Mouse (Mus musculus) hindbrain, embryonic 13.5 days (tissue): ENCODE measurements around the gene Gm9887. TPM values are rescaled to one million over a fixed set of nuclear protein-coding genes. Genes with fewer than 3 reads are reported as not detected.

ENCODE experiments used
- ATAC-seq: fragments of 200-750 bp; cut with Nextera tagmentation; 2 replicates; pipeline ENCODE4 v1.8.0; 2017; ENCODE audit warnings: moderate TSS enrichment; ENCODE audit not compliant: low FRiP score
- H3K27ac ChIP-seq: fragments of 300-500 bp; sonication (generic); 2 replicates; pipeline ENCODE4 v1.5.1; 2015; ENCODE audit warnings: inconsistent platforms, mild to moderate bottlenecking, moderate library complexity
- H3K27me3 ChIP-seq: fragments of 300-500 bp; sonication (generic); 2 replicates; pipeline ENCODE4 v1.6.1; 2015; ENCODE audit warnings: mild to moderate bottlenecking, inconsistent platforms
- H3K36me3 ChIP-seq: fragments of 300-500 bp; sonication (generic); 2 replicates; pipeline ENCODE4 v1.6.1; 2015; ENCODE audit warnings: mild to moderate bottlenecking, inconsistent platforms
- H3K4me1 ChIP-seq: fragments of 300-500 bp; sonication (generic); replicated peaks from 2 replicates; pipeline ENCODE4 v1.6.1; 2015; ENCODE audit warnings: inconsistent platforms
- H3K4me2 ChIP-seq: fragments of 300-500 bp; sonication (generic); 2 replicates; pipeline ENCODE4 v1.6.1; 2015; ENCODE audit warnings: inconsistent platforms, mild to moderate bottlenecking, moderate library complexity
- H3K4me3 ChIP-seq: fragments of 300-500 bp; sonication (generic); 2 replicates; pipeline ENCODE4 v1.5.1; 2015; ENCODE audit warnings: mild to moderate bottlenecking, inconsistent platforms
- H3K9ac ChIP-seq: fragments of 300-500 bp; sonication (generic); 2 replicates; pipeline ENCODE4 v1.6.1; 2015; ENCODE audit warnings: mild to moderate bottlenecking, inconsistent platforms
- H3K9me3 ChIP-seq: fragments of 300-500 bp; sonication (generic); 2 replicates; pipeline ENCODE4 v1.6.1; 2016; ENCODE audit warnings: inconsistent platforms
- WGBS: fragments of 180-500 bp; shearing (Covaris S2); methylation state at CpG from one replicate; pipeline ENCODE4 v1.1.7; 2015; 5-methylcytosine and 5-hydroxymethylcytosine counted together
- microRNA-seq: library from miRNA; unstranded; fragments of <30 nt; microRNA quantifications from one replicate; pipeline ENCODE4, GENCODE M21; 2016
- polyA plus RNA-seq: library from polyadenylated mRNA; unstranded; fragments of >200 nt; fragmentation: Nextera tagmentation; extraction: Ambion mirVana; gene quantifications from 2 replicates; pipeline ENCODE4 v1.2.1, GENCODE M21; 2015

Gene Gm9887
- polyA plus RNA-seq, 1 experiment from 2014 or later: 0.81 TPM

- Histone ChIP-seq H3K9me3 (no peaks in the 10 kb centered on the region), H3K27ac (no peak overlapping the region), H3K4me1 (no peaks in the 10 kb centered on the region), H3K27me3 (no peaks in the 10 kb centered on the region), H3K36me3 (peaks cover 68% of the 10 kb centered on the region), H3K9ac (no peak overlapping the region), H3K4me3 (no peak overlapping the region), H3K4me2 (no peak overlapping the region)
- ATAC-seq: no peak
- 100% methylated on average over 1 of the region's 1 CpGs for WGBS
These were observed 40.1 kb downstream of the Gm9887 start for GRCm38 (mm10) chr12:69332147-69332546.

DNA sequence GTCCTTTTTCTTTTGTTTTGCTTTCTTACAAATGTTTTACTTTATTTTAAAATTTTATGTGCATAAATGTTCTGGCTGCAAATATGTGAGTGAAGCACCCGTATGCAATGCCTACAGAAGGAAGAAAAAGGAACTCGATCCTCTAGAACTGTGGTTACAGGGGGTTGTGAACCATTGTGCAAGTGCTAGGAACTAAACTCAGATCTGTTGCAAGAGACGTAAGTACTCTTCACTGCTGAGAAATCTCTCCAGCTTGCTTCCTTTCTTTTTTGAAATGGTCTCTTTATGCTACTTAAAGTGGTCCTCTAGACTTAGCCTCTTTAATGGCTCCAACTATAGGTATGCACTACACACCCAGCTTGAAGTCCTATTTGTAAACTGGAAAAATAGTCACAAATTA, 41.1 kb downstream of the Gm9887 start:
- Histone ChIP-seq H3K9me3 (no peaks in the 10 kb centered on the region), H3K4me3 (no peak overlapping the region), H3K4me1 (no peaks in the 10 kb centered on the region), H3K4me2 (no peak overlapping the region), H3K27me3 (no peaks in the 10 kb centered on the region), H3K27ac (no peak overlapping the region), H3K9ac (no peak overlapping the region), H3K36me3 (peaks cover 69% of the 10 kb centered on the region)
- no peak for ATAC-seq
- 97% methylated on average over 3 of the region's 3 CpGs for WGBS

Small RNAs within 50 kb of the gene (microRNA-seq; reads per million reads assigned to microRNA genes)
- gene Gm47299 (not detected), gene Gm47305 (not detected)

Other genes with a start within 250 kb of the Gm9887 start
- 1,307 and 1,397 TPM in 2 replicates for gene Rps29, start 213.3 kb downstream of the Gm9887 start, polyA plus RNA-seq
- 4.6 and 5.5 TPM in 2 replicates for gene Lrr1, start 203.6 kb downstream of the Gm9887 start, polyA plus RNA-seq
- gene Rpl36al, start 188.4 kb downstream of the Gm9887 start, polyA plus RNA-seq: 410 and 412 TPM in 2 replicates
- gene Mgat2, start 188.3 kb downstream of the Gm9887 start, polyA plus RNA-seq: 32.8 and 34.1 TPM in 2 replicates
- 16.8 and 18.8 TPM in 2 replicates for gene Gm49383, start 175.4 kb downstream of the Gm9887 start, polyA plus RNA-seq
- gene Dnaaf2, start 174.0 kb downstream of the Gm9887 start, polyA plus RNA-seq: 7.8 and 8.9 TPM in 2 replicates
- 16.2 and 17.3 TPM in 2 replicates for gene Gm49384, start 168.2 kb downstream of the Gm9887 start, polyA plus RNA-seq
- 5.7 and 6.7 TPM in 2 replicates for gene Pole2, start 144.3 kb downstream of the Gm9887 start, polyA plus RNA-seq
- gene Klhdc1, start 131.3 kb downstream of the Gm9887 start, polyA plus RNA-seq: 10.7 and 11.6 TPM in 2 replicates
- 294 TPM in 2 replicates for gene Klhdc2, start 75.8 kb downstream of the Gm9887 start, polyA plus RNA-seq
- gene Nemf, start 15.3 kb downstream of the Gm9887 start, polyA plus RNA-seq: 90.8 and 98.8 TPM in 2 replicates
- gene Arf6, start 308 bp downstream of the Gm9887 start, polyA plus RNA-seq: 26.0 and 28.5 TPM in 2 replicates
- gene Vcpkmt, start 210.6 kb upstream of the Gm9887 start, polyA plus RNA-seq: 24.3 and 24.4 TPM in 2 replicates